Mouse (Mus musculus): ENCODE results near the gene Gm10073.
A peak's percentile ranks its signal among the peaks of the same experiment; 100 is the strongest.

The Gm10073 gene

GRCm38 (mm10) chr8:106554011-106554410, 19.2 kb downstream of the Gm10073 start:
- no peak for DNase-seq (ENCODE audit: low spot score in 2 of 2)

- DNase-seq (ENCODE audit: low spot score in 2 of 2) = no peak
Observed at GRCm38 (mm10) chr8:106550906-106551305, 22.4 kb downstream of the Gm10073 start.

GRCm38 (mm10) chr8:106548366-106548936, 24.8 kb downstream of the Gm10073 start:
- no peak for DNase-seq (ENCODE audit: low spot score in 2 of 2)

- no peak for DNase-seq (ENCODE audit: low spot score in 2 of 2)
Observed at GRCm38 (mm10) chr8:106546746-106547145, 26.5 kb downstream of the Gm10073 start.

- DNase-seq (ENCODE audit: low spot score in 2 of 2) = no peak
Observed at GRCm38 (mm10) chr8:106545149-106545548, 28.1 kb downstream of the Gm10073 start.

- no peak for DNase-seq (ENCODE audit: low spot score in 2 of 2)
Observed at GRCm38 (mm10) chr8:106543043-106543442, 30.2 kb downstream of the Gm10073 start.

- DNase-seq (ENCODE audit: low spot score in 2 of 2) = no peak
Observed at GRCm38 (mm10) chr8:106541002-106541401, 32.3 kb downstream of the Gm10073 start.

GRCm38 (mm10) chr8:106539193-106539592, 34.1 kb downstream of the Gm10073 start:
- DNase-seq (ENCODE audit: low spot score in 2 of 2) = no peak

GRCm38 (mm10) chr8:106535448-106535847, 37.8 kb downstream of the Gm10073 start:
- DNase-seq (ENCODE audit: low spot score in 2 of 2) = no peak

- DNase-seq (ENCODE audit: low spot score in 2 of 2) = peak; percentile 28 to 56
Observed at GRCm38 (mm10) chr8:106534449-106534848, 38.8 kb downstream of the Gm10073 start.

GRCm38 (mm10) chr8:106533709-106534108, 39.6 kb downstream of the Gm10073 start:
- DNase-seq (ENCODE audit: low spot score in 2 of 2) = no peak

- DNase-seq (ENCODE audit: low spot score in 2 of 2) = no peak
Observed at GRCm38 (mm10) chr8:106530566-106530965, 42.7 kb downstream of the Gm10073 start.

GRCm38 (mm10) chr8:106529885-106530482, 43.3 kb downstream of the Gm10073 start:
- DNase-seq (ENCODE audit: low spot score in 2 of 2) = no peak

- DNase-seq (ENCODE audit: low spot score in 2 of 2) = no peak
Observed at GRCm38 (mm10) chr8:106528596-106529249, 44.5 kb downstream of the Gm10073 start.

- no peak for DNase-seq (ENCODE audit: low spot score in 2 of 2)
Observed at GRCm38 (mm10) chr8:106527241-106528036, 45.8 kb downstream of the Gm10073 start.

GRCm38 (mm10) chr8:106526725-106527124, 46.5 kb downstream of the Gm10073 start:
- no peak for DNase-seq (ENCODE audit: low spot score in 2 of 2)

Measured in right cerebral cortex, postnatal 10 days (tissue).